17 mouse cellular contexts compared by ENCODE assay signal in the genomic region with DNA sequence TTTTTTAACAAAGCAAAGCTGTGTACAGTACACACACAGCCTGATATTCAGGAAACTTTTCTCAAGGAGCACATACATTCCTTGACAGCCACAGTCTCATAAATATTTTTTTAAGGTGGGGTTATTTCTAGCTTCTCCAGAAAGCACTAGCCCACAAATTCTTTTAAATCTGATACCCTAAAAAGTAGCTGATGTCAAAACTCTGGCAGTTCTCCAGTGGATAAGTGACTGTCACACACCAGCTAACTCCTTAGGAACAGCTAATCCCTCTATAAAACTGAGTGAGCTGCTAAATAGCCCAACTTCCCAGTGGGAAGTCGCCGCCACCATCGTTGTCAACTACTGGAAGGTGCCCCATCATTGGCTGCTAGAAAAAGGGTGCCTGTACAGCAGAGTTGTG.
"Had no signal": no experiment of that assay in that cellular context is flagged by ENCODE, and none has a peak within 500 bp of the region (broad histone marks: within the 10 kb centered on the region; RNA-seq: fewer than 3 reads in every experiment).

No protein-coding gene starts in this region.

- H3K4me3 ChIP-seq: left cerebral cortex, adult 2 months; limb, embryonic 12.5 days; liver, embryonic 12.5 days; liver, embryonic 15.5 days; midbrain, embryonic 12.5 days; midbrain, embryonic 15.5 days had no signal

- H3K9me3 ChIP-seq: limb, embryonic 12.5 days; liver, embryonic 12.5 days; liver, embryonic 15.5 days; midbrain, embryonic 12.5 days; midbrain, embryonic 15.5 days had no signal

- H3K36me3 ChIP-seq: limb, embryonic 12.5 days; liver, embryonic 12.5 days; liver, embryonic 15.5 days; midbrain, embryonic 12.5 days; midbrain, embryonic 15.5 days had no signal

- H3K4me1 ChIP-seq: liver, embryonic 12.5 days; liver, embryonic 15.5 days; midbrain, embryonic 12.5 days; midbrain, embryonic 15.5 days had no signal

- DNase-seq: kidney, adult 18-20 months; kidney, adult 9 months; kidney, postnatal 36 days; layer of hippocampus, postnatal 36 days; liver; lung, adult 18-20 months; thymus, adult 2 months; thymus, postnatal 14 days; thymus, postnatal 4 days had no signal

- H3K4me2 ChIP-seq: limb, embryonic 12.5 days; liver, embryonic 12.5 days; liver, embryonic 15.5 days; midbrain, embryonic 12.5 days; midbrain, embryonic 15.5 days had no signal

- H3K27ac ChIP-seq: left cerebral cortex, adult 2 months; limb, embryonic 12.5 days; liver, embryonic 12.5 days; liver, embryonic 15.5 days; macrophage; midbrain, embryonic 12.5 days; midbrain, embryonic 15.5 days; stomach, postnatal 0 days had no signal

- H3K27me3 ChIP-seq: limb, embryonic 12.5 days; liver, embryonic 12.5 days; liver, embryonic 15.5 days; midbrain, embryonic 12.5 days; midbrain, embryonic 15.5 days had no signal

- H3K9ac ChIP-seq: limb, embryonic 12.5 days; liver, embryonic 12.5 days; liver, embryonic 15.5 days; midbrain, embryonic 12.5 days; midbrain, embryonic 15.5 days had no signal

- ATAC-seq: liver, embryonic 12.5 days; midbrain, embryonic 15.5 days had no signal
